Mouse (Mus musculus): ENCODE measurements around the gene Gm13889. TPM values are rescaled to one million over a fixed set of nuclear protein-coding genes. Genes with fewer than 3 reads are reported as not detected.

Gm13889 gene
- polyA plus RNA-seq, 1 experiment from 2014 or later = 4.1 TPM

DNA sequence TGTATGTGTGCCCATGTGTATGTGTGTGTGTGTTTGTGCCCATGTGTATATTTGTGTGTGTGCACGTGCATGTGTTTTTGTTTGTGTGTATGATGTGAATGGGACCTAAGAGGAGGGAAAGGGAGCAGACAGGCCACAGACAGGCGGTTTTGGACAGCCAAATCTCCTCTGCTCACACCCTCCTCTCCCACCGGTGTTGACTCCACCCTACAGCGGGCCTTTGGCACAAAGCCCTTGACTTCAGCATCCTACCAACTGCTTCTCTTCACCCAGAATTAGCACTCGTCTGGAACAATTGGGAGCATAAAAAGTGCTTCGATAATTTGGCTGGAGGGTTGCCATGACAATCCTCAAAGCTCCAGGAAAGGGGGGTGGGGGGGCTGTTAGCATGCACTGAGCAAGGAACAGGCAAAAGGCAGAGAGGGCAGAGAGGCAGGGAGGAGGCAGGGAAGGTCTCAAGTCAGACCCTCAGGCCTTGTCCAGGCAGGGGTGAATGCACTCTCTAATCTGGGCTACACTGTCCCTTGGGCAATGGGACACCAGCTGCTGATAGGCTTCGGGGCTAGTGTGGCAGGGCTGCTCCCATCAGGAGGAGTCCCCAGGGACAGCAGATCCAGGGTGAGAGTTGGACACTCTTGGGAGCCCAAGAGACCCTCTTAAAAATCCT, 7.6 kb upstream of the Gm13889 start:
- 0 out of 2 replicates have a peak, but pooled peaks cover 2% of the 10 kb centered on the region for H3K27me3 ChIP-seq (ENCODE audit: control insufficient read depth, insufficient read depth, low read length)
- WGBS (ENCODE audit: insufficient replicate concordance) = 65% methylated on average over 7 of the region's 7 CpGs
- no peak for ATAC-seq (replicated peaks; ENCODE audit: insufficient number of reproducible peaks, low FRiP score, low TSS enrichment)

DNA sequence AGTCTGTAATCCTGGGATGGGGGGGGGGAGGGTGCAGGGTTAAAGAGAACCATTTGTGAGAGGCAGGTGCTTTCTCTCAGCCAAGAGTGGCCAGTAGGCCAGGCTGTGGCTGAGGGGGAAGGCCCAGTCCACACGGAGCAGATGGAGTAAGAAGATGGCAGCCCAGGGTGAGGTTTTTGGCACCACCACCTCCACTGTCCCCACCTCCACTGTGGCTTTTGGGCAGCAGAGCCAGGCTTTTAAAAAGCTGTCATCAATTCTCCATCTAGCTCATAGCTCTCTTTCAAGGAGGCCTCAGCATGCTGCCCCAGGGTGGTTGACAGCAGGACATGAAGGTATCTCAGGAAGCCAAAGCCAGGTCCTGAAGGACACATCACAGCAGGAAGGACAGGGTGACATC, 6.8 kb upstream of the Gm13889 start:
- no peak overlapping the region for H3K9ac ChIP-seq (ENCODE audit: low read depth, low read length)
- H3K36me3 ChIP-seq (ENCODE audit: control insufficient read depth, insufficient read depth, low read length) = no peaks in the 10 kb centered on the region
- H3K27ac ChIP-seq (ENCODE audit: low read depth, low read length) = no peak overlapping the region
- peaks cover 2% of the 10 kb centered on the region; the same call in 1 of the 2 replicates for H3K27me3 ChIP-seq (ENCODE audit: control insufficient read depth, insufficient read depth, low read length)
- H3K4me1 ChIP-seq (ENCODE audit: control insufficient read depth, insufficient read depth, low read length) = no peaks in the 10 kb centered on the region
- no peak overlapping the region for H3K4me2 ChIP-seq
- H3K9me3 ChIP-seq (replicated peaks; ENCODE audit: control insufficient read depth, low read length) = no peaks in the 10 kb centered on the region
- H3K4me3 ChIP-seq (ENCODE audit: low read depth, low read length) = no peak overlapping the region
- WGBS (ENCODE audit: insufficient replicate concordance) = 84% methylated on average over 1 of the region's 1 CpGs
- no peak for ATAC-seq (replicated peaks; ENCODE audit: insufficient number of reproducible peaks, low FRiP score, low TSS enrichment)

More for the DNA sequence above, 7.6 kb upstream of the Gm13889 start:
- no peak overlapping the region for H3K27ac ChIP-seq (ENCODE audit: low read depth, low read length)
- no peak overlapping the region for H3K4me2 ChIP-seq
- H3K36me3 ChIP-seq (ENCODE audit: control insufficient read depth, insufficient read depth, low read length) = no peaks in the 10 kb centered on the region
- H3K9me3 ChIP-seq (replicated peaks; ENCODE audit: control insufficient read depth, low read length) = no peaks in the 10 kb centered on the region
- no peak overlapping the region for H3K9ac ChIP-seq (ENCODE audit: low read depth, low read length)
- no peaks in the 10 kb centered on the region for H3K4me1 ChIP-seq (ENCODE audit: control insufficient read depth, insufficient read depth, low read length)
- no peak overlapping the region for H3K4me3 ChIP-seq (ENCODE audit: low read depth, low read length)

DNA sequence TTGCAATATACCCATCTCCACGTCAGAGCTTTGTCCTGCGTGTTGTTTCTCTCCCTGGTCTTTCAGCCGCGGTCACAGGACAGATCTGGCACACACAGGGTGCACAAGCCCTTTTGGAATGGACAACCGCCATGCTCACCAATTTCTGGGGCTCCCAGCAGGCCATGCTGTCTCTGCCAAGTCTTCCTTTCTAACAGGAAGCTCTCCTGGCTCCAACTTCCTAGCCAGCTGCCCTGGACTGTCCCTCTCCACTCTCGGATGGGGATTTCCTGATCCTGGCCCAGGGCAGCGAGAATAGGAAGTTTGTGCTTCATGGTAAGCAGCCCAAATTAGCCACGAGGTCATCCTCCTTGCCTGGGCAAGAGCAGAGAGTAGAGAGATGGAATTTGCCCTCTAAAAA, 4.7 kb upstream of the Gm13889 start:
- no peak overlapping the region for H3K27ac ChIP-seq (ENCODE audit: low read depth, low read length)
- no peaks in the 10 kb centered on the region for H3K36me3 ChIP-seq (ENCODE audit: control insufficient read depth, insufficient read depth, low read length)
- no peak for ATAC-seq (replicated peaks; ENCODE audit: insufficient number of reproducible peaks, low FRiP score, low TSS enrichment)
- no peak overlapping the region for H3K9ac ChIP-seq (ENCODE audit: low read depth, low read length)
- no peaks in the 10 kb centered on the region for H3K9me3 ChIP-seq (replicated peaks; ENCODE audit: control insufficient read depth, low read length)
- peaks cover 21% of the 10 kb centered on the region for H3K27me3 ChIP-seq (ENCODE audit: control insufficient read depth, insufficient read depth, low read length)
- H3K4me1 ChIP-seq (ENCODE audit: control insufficient read depth, insufficient read depth, low read length) = peaks cover under 1% of the 10 kb centered on the region; the same call in 1 of the 2 replicates
- H3K4me2 ChIP-seq = no peak overlapping the region
- no peak overlapping the region for H3K4me3 ChIP-seq (ENCODE audit: low read depth, low read length)
- 64% methylated on average over 8 of the region's 8 CpGs for WGBS (ENCODE audit: insufficient replicate concordance)

DNA sequence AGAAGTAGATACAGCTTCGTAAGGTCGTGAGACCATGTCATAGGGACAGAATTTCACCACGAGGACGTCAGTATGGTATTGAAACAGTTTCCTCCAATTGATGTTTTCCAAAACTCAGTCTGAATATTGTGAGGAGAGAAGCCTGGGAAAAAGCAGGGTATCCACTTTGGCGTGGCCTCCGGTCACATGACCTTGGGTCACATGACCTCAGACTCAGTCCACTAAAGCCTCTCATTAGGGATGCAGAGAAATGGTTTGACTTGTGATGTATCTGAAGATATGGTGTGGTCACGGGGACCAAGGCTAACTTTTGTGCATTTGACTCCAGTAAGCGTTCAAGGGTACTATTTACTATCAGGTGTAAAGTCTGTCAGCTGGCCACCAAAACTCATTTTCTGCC, 2.3 kb upstream of the Gm13889 start:
- WGBS (ENCODE audit: insufficient replicate concordance) = 71% methylated on average over 8 of the region's 8 CpGs

GRCm38 (mm10) chr2:93958216-93958615, 1.2 kb upstream of the Gm13889 start:
- H3K4me3 ChIP-seq (ENCODE audit: low read depth, low read length) = no peak overlapping the region
- no peak overlapping the region for H3K27ac ChIP-seq (ENCODE audit: low read depth, low read length)
- no peaks in the 10 kb centered on the region for H3K36me3 ChIP-seq (ENCODE audit: control insufficient read depth, insufficient read depth, low read length)
- WGBS (ENCODE audit: insufficient replicate concordance) = 63% methylated on average over 3 of the region's 3 CpGs
- no peak overlapping the region for H3K4me2 ChIP-seq
- H3K9ac ChIP-seq (ENCODE audit: low read depth, low read length) = no peak overlapping the region
- ATAC-seq (replicated peaks; ENCODE audit: insufficient number of reproducible peaks, low FRiP score, low TSS enrichment) = no peak
- peaks cover 40% of the 10 kb centered on the region for H3K27me3 ChIP-seq (ENCODE audit: control insufficient read depth, insufficient read depth, low read length)
- H3K9me3 ChIP-seq (replicated peaks; ENCODE audit: control insufficient read depth, low read length) = no peaks in the 10 kb centered on the region
- peaks cover 15% of the 10 kb centered on the region for H3K4me1 ChIP-seq (ENCODE audit: control insufficient read depth, insufficient read depth, low read length)

More for the DNA sequence above, 2.3 kb upstream of the Gm13889 start:
- Histone ChIP-seq H3K27me3 (ENCODE audit: control insufficient read depth, insufficient read depth, low read length) (peaks cover 34% of the 10 kb centered on the region), H3K4me3 (ENCODE audit: low read depth, low read length) (no peak overlapping the region), H3K4me1 (ENCODE audit: control insufficient read depth, insufficient read depth, low read length) (peaks cover 15% of the 10 kb centered on the region), H3K27ac (ENCODE audit: low read depth, low read length) (no peak overlapping the region), H3K4me2 (no peak overlapping the region), H3K9me3 (replicated peaks; ENCODE audit: control insufficient read depth, low read length) (no peaks in the 10 kb centered on the region), H3K36me3 (ENCODE audit: control insufficient read depth, insufficient read depth, low read length) (no peaks in the 10 kb centered on the region), H3K9ac (ENCODE audit: low read depth, low read length) (no peak overlapping the region)
- ATAC-seq (replicated peaks; ENCODE audit: insufficient number of reproducible peaks, low FRiP score, low TSS enrichment) = no peak

- no peak overlapping the region for H3K27ac ChIP-seq (ENCODE audit: low read depth, low read length)
- peaks cover 15% of the 10 kb centered on the region for H3K4me1 ChIP-seq (ENCODE audit: control insufficient read depth, insufficient read depth, low read length)
- H3K4me2 ChIP-seq = no peak overlapping the region
- H3K9ac ChIP-seq (ENCODE audit: low read depth, low read length) = no peak overlapping the region
- WGBS (ENCODE audit: insufficient replicate concordance) = 56% methylated on average over 8 of the region's 8 CpGs
- no peaks in the 10 kb centered on the region for H3K36me3 ChIP-seq (ENCODE audit: control insufficient read depth, insufficient read depth, low read length)
- no peak for ATAC-seq (replicated peaks; ENCODE audit: insufficient number of reproducible peaks, low FRiP score, low TSS enrichment)
- H3K27me3 ChIP-seq (ENCODE audit: control insufficient read depth, insufficient read depth, low read length) = peaks cover 41% of the 10 kb centered on the region
- no peaks in the 10 kb centered on the region for H3K9me3 ChIP-seq (replicated peaks; ENCODE audit: control insufficient read depth, low read length)
- no peak overlapping the region for H3K4me3 ChIP-seq (ENCODE audit: low read depth, low read length)
These were observed 779 bp upstream of the Gm13889 start for GRCm38 (mm10) chr2:93957785-93958175.

DNA sequence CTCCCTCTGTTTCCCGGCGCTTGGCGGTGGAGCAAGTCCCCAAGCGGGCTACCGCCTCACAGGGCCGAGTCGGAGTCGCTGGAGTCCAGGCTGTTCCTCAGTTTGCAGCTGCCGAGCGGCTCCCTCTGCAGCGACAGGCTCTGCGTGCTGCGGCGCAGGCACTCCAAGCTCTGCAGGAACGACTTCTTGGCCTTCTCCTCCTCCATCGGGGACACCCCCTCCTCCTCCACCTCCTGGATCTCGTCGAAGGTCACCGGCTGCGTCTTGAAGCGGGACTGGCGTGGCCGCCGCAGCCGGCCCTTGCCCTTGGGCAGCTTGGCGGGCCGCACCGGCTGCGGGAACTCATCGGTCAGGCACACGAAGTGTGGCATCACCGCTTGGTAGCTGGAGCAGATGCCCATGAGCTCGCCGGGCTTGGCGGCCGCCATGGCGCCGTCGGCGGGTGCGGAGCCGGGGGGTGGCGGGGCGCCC, 635 bp downstream of the Gm13889 start:
- Histone ChIP-seq H3K4me1 (ENCODE audit: control insufficient read depth, insufficient read depth, low read length) (peaks cover 15% of the 10 kb centered on the region), H3K27ac (ENCODE audit: low read depth, low read length) (no peak overlapping the region), H3K36me3 (ENCODE audit: control insufficient read depth, insufficient read depth, low read length) (no peaks in the 10 kb centered on the region), H3K4me3 (ENCODE audit: low read depth, low read length) (peak overlapping the region; percentile 59), H3K4me2 (peak overlapping the region; percentile 99), H3K27me3 (ENCODE audit: control insufficient read depth, insufficient read depth, low read length) (peaks cover 38% of the 10 kb centered on the region), H3K9me3 (replicated peaks; ENCODE audit: control insufficient read depth, low read length) (no peaks in the 10 kb centered on the region), H3K9ac (ENCODE audit: low read depth, low read length) (peak overlapping the region; percentile 70)
- under 1% methylated on average over 43 of the region's 44 CpGs for WGBS (ENCODE audit: insufficient replicate concordance)
- peak; percentile 59; the same call in 1 of the 2 replicates for ATAC-seq (replicated peaks; ENCODE audit: insufficient number of reproducible peaks, low FRiP score, low TSS enrichment)

GRCm38 (mm10) chr2:93955886-93956285, 1.1 kb downstream of the Gm13889 start:
- H3K27me3 ChIP-seq (ENCODE audit: control insufficient read depth, insufficient read depth, low read length) = peaks cover 38% of the 10 kb centered on the region
- H3K4me3 ChIP-seq (ENCODE audit: low read depth, low read length) = peak overlapping the region; percentile 59
- peak overlapping the region; percentile 70 for H3K9ac ChIP-seq (ENCODE audit: low read depth, low read length)
- H3K36me3 ChIP-seq (ENCODE audit: control insufficient read depth, insufficient read depth, low read length) = no peaks in the 10 kb centered on the region
- peak overlapping the region; percentile 99 for H3K4me2 ChIP-seq
- ATAC-seq (replicated peaks; ENCODE audit: insufficient number of reproducible peaks, low FRiP score, low TSS enrichment) = no peak
- no peak overlapping the region for H3K27ac ChIP-seq (ENCODE audit: low read depth, low read length)
- WGBS (ENCODE audit: insufficient replicate concordance) = under 1% methylated on average over 31 of the region's 31 CpGs
- H3K9me3 ChIP-seq (replicated peaks; ENCODE audit: control insufficient read depth, low read length) = no peaks in the 10 kb centered on the region
- H3K4me1 ChIP-seq (ENCODE audit: control insufficient read depth, insufficient read depth, low read length) = peaks cover 15% of the 10 kb centered on the region
